Mouse (Mus musculus): ENCODE data around the gene Aamp. TPM values are rescaled to one million over a fixed set of nuclear protein-coding genes. Genes with fewer than 3 reads are reported as not detected.
"Not testable (repeated sequence)": the region's sequence is repeated elsewhere in the genome, so short reads cannot be mapped to it uniquely, and the experiment has no call there.

The Aamp gene
- total RNA-seq, 2 experiments from 2014 or later: 158 to 197 TPM

- DNase-seq (ENCODE audit: low spot score in 2 of 2): no peak
These were observed 18.3 kb upstream of the Aamp start for GRCm38 (mm10) chr1:74302835-74303234.

- DNase-seq (ENCODE audit: low spot score in 2 of 2): no peak
These were observed 17.7 kb upstream of the Aamp start for GRCm38 (mm10) chr1:74302229-74302628.

GRCm38 (mm10) chr1:74300347-74301110 lies 16.0 kb upstream of the Aamp start:
- DNase-seq (ENCODE audit: low spot score in 2 of 2): no peak

GRCm38 (mm10) chr1:74298996-74299395 lies 14.5 kb upstream of the Aamp start:
- no peak for DNase-seq (ENCODE audit: low spot score in 2 of 2)

- DNase-seq (ENCODE audit: low spot score in 2 of 2): no peak
These were observed 13.7 kb upstream of the Aamp start for GRCm38 (mm10) chr1:74298157-74298750.

- peak; percentile 58 to 59 for DNase-seq (ENCODE audit: low spot score in 2 of 2)
These were observed 12.7 kb upstream of the Aamp start for GRCm38 (mm10) chr1:74297269-74297668.

GRCm38 (mm10) chr1:74296477-74296876 lies 11.9 kb upstream of the Aamp start:
- peak in 1 of 2 experiments; percentile 37 for DNase-seq (ENCODE audit: low spot score in 2 of 2)

GRCm38 (mm10) chr1:74295456-74296171 lies 11.1 kb upstream of the Aamp start:
- DNase-seq (ENCODE audit: low spot score in 2 of 2): peak; percentile 72 to 74

GRCm38 (mm10) chr1:74294733-74295455 lies 10.4 kb upstream of the Aamp start:
- no peak for DNase-seq (ENCODE audit: low spot score in 2 of 2)

- no peak for DNase-seq (ENCODE audit: low spot score in 2 of 2)
These were observed 9.6 kb upstream of the Aamp start for GRCm38 (mm10) chr1:74294090-74294643.

- no peak for DNase-seq (ENCODE audit: low spot score in 2 of 2)
These were observed 8.9 kb upstream of the Aamp start for GRCm38 (mm10) chr1:74293306-74293960.

GRCm38 (mm10) chr1:74292331-74293020 lies 7.9 kb upstream of the Aamp start:
- DNase-seq (ENCODE audit: low spot score in 2 of 2): no peak

- DNase-seq (ENCODE audit: low spot score in 2 of 2): no peak
These were observed 5.6 kb upstream of the Aamp start for GRCm38 (mm10) chr1:74290141-74290540.

- DNase-seq (ENCODE audit: low spot score in 2 of 2): no peak
These were observed 5.2 kb upstream of the Aamp start for GRCm38 (mm10) chr1:74289740-74290139.

GRCm38 (mm10) chr1:74289248-74289647 lies 4.7 kb upstream of the Aamp start:
- no peak for DNase-seq (ENCODE audit: low spot score in 2 of 2)

- DNase-seq (ENCODE audit: low spot score in 2 of 2): no peak
These were observed 3.8 kb upstream of the Aamp start for GRCm38 (mm10) chr1:74288327-74288726.

GRCm38 (mm10) chr1:74286869-74287607 lies 2.5 kb upstream of the Aamp start:
- DNase-seq (ENCODE audit: low spot score in 2 of 2): not testable (repeated sequence)

GRCm38 (mm10) chr1:74285212-74286010 lies 873 bp upstream of the Aamp start:
- DNase-seq (ENCODE audit: low spot score in 2 of 2): no peak
